Comparison of ENCODE assay signal across 8 mouse cellular contexts in genomic region chr15:84168170-84169161, GRCm38 (mm10). TPM values are rescaled to one million over a fixed set of nuclear protein-coding genes. Genes with fewer than 3 reads are reported as not detected.
DNase-seq lines count a peak whose midpoint lies in the region; ATAC-seq and TF ChIP-seq lines count a peak whose summit lies in the region.

No protein-coding gene starts in this region.

- peak overlapping the region; percentile 69 for H3K4me2 ChIP-seq in liver, postnatal 0 days (ENCODE audit: low read depth, low read length)

- peaks cover 7% of the 10 kb centered on the region; the same call in 1 of the 2 replicates for H3K27me3 ChIP-seq in liver, postnatal 0 days (ENCODE audit: insufficient read depth, low read length)

- no peaks in the 10 kb centered on the region for H3K4me1 ChIP-seq in cortical plate, adult 2 months (ENCODE audit: control insufficient read depth, insufficient read depth, low read length)
- peaks cover 7% of the 10 kb centered on the region for H3K4me1 ChIP-seq in liver, postnatal 0 days (ENCODE audit: insufficient read depth)

- WGBS in liver, postnatal 0 days (ENCODE audit: insufficient replicate concordance) = 4% methylated on average over 28 of the region's 28 CpGs

- no peak overlapping the region for H3K27ac ChIP-seq in cortical plate, adult 2 months (ENCODE audit: insufficient read depth, low read length)
- H3K27ac ChIP-seq in liver, postnatal 0 days (ENCODE audit: low read depth) = peak overlapping the region; percentile 66

- TF ChIP-seq POLR2A in cortical plate, adult 2 months (IDR thresholded peaks at IDR 0.05; ENCODE audit: extremely low read depth, insufficient read depth, low read length) = no peak

- peak overlapping the region; percentile 59 for H3K4me3 ChIP-seq in cortical plate, adult 2 months (ENCODE audit: insufficient read depth, low read length)
- peak overlapping the region; percentile 44 for H3K4me3 ChIP-seq in liver, postnatal 0 days (ENCODE audit: low read depth, low read length)

- no peaks in the 10 kb centered on the region for H3K36me3 ChIP-seq in liver, postnatal 0 days (replicated peaks; ENCODE audit: insufficient read depth, low read length)

- peak; percentile 3 to 15 for DNase-seq in urinary bladder, postnatal 36 days (ENCODE audit: low spot score in 2 of 2)
- no peak for DNase-seq in urinary bladder, adult 18-20 months (ENCODE audit: low spot score in 2 of 2)
- DNase-seq in heart, adult 9 months (ENCODE audit: low spot score in 2 of 2) = peak; percentile 11 to 13
- DNase-seq in kidney, adult 8-10 months = peak; percentile 31
- DNase-seq in liver, postnatal 0 days = peak; percentile 65
- peak; percentile 84 for DNase-seq in retina, postnatal 7 days (ENCODE audit: low read depth, low spot score)
- DNase-seq in adipocyte (ENCODE audit: low spot score) = no peak

- TF ChIP-seq CTCF in cortical plate, adult 2 months (IDR thresholded peaks at IDR 0.05; ENCODE audit: extremely low read depth, insufficient read depth, low read length) = no peak
- no peak for TF ChIP-seq CTCF in liver, postnatal 0 days (IDR thresholded peaks at IDR 0.05; ENCODE audit: low read depth)

- peak; percentile 77 for ATAC-seq in liver, postnatal 0 days

- peak overlapping the region; percentile 59 for H3K9ac ChIP-seq in liver, postnatal 0 days (replicated peaks)

- no peaks in the 10 kb centered on the region for H3K9me3 ChIP-seq in liver, postnatal 0 days (ENCODE audit: low read length)

- no peak for TF ChIP-seq EP300 in liver, postnatal 0 days (IDR thresholded peaks at IDR 0.05; ENCODE audit: low read depth)

RNA-seq across cellular contexts. Expression of gene Pnpla3, which starts 0.8 kb away (rescaled TPM):
- 20.4 and 26.2 TPM in 2 replicates for polyA plus RNA-seq in cortical plate, adult 2 months (2012; rRNA removed)
- polyA plus RNA-seq in liver, postnatal 0 days (2015; fragmentation: Nextera tagmentation; extraction: Ambion mirVana) = 1.0 and 1.9 TPM in 2 replicates

RNA-seq across cellular contexts. Expression of gene Samm50, which starts 23.6 kb away (rescaled TPM):
- 43.5 and 47.7 TPM in 2 replicates for polyA plus RNA-seq in cortical plate, adult 2 months (2012; rRNA removed)
- polyA plus RNA-seq in liver, postnatal 0 days (2015; fragmentation: Nextera tagmentation; extraction: Ambion mirVana) = 103 and 105 TPM in 2 replicates

RNA-seq across cellular contexts. Expression of gene Pnpla5, which starts 45.5 kb away (rescaled TPM):
- not detected in 2 replicates for polyA plus RNA-seq in cortical plate, adult 2 months (2012; rRNA removed)
- 0.05 TPM in 1 of 2 replicates, not detected in the other for polyA plus RNA-seq in liver, postnatal 0 days (2015; fragmentation: Nextera tagmentation; extraction: Ambion mirVana)

Comparison
In these comparisons a context has a peak if more than half of its experiments do, and no peak if none do; other contexts are left out.
1. DNase-seq: peak in urinary bladder, postnatal 36 days (2 of 2), heart, adult 9 months (2 of 2), kidney, adult 8-10 months (2 of 2), liver, postnatal 0 days (single experiment) and retina, postnatal 7 days (single experiment); none in urinary bladder, adult 18-20 months (0 of 2) and adipocyte (single experiment).